Mouse (Mus musculus) olfactory bulb, adult 2 months (tissue): ENCODE data around the gene Fam71b.

Experiments used
- CTCF ChIP-seq: fragments of 200-500 bp; IDR thresholded peaks from 2 replicates; pipeline ENCODE4 v1.5.1; 2012; ENCODE audit warnings: low read depth, mild to moderate bottlenecking, low read length, moderate library complexity; ENCODE audit not compliant: insufficient read depth
- POLR2A ChIP-seq: fragments of 200-500 bp; IDR thresholded peaks from 2 replicates; pipeline ENCODE4 v1.6.1; 2012; ENCODE audit warnings: mild to moderate bottlenecking, low read depth, low read length, moderate library complexity; ENCODE audit not compliant: insufficient read depth

DNA sequence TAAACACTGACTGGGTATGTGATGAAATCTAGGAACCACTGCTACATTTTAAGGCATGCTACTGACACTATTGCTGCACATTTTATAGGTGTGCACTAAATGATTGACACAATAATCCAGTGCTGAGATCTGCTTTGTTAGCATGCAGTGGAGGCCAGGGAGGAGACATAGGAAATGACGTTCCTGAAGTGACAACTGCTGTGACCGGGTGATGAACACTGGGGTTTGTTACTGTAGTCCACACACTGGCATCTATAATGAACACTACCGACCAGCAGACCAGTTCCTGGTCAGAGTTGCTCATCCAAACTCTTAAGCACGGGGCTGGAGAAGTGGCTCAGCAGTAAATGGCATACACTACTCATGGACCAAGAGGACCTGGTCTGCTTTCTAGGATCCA, 2.9 kb upstream of the Fam71b start:
- TF ChIP-seq POLR2A, result no peak
- no peak for TF ChIP-seq CTCF
